Mouse (Mus musculus) thymus, adult 2 months (tissue): ENCODE data around the gene Irak4. TPM values are rescaled to one million over a fixed set of nuclear protein-coding genes. Genes with fewer than 3 reads are reported as not detected.

Experiments
- DNase-seq: peaks from one replicate; pipeline ENCODE4 v3.0.0; 2021
- H3K27ac ChIP-seq: fragments of 200-500 bp; 2 replicates; pipeline ENCODE4 v1.5.1; 2012; ENCODE audit warnings: low read length, control low read depth; ENCODE audit not compliant: control insufficient read depth, insufficient read depth
- H3K27me3 ChIP-seq: fragments of 200-500 bp; 2 replicates; pipeline ENCODE4 v1.6.1; 2012; ENCODE audit warnings: mild to moderate bottlenecking, low read length, moderate library complexity, mixed read lengths; ENCODE audit not compliant: control insufficient read depth, insufficient read depth
- H3K36me3 ChIP-seq: fragments of 200-500 bp; 2 replicates; pipeline ENCODE4 v1.6.1; 2012; ENCODE audit warnings: mild to moderate bottlenecking, low read length, moderate library complexity; ENCODE audit not compliant: control insufficient read depth, insufficient read depth
- H3K4me1 ChIP-seq: fragments of 200-500 bp; replicated peaks from 2 replicates; pipeline ENCODE4 v1.6.1; 2012; ENCODE audit warnings: low read length; ENCODE audit not compliant: control insufficient read depth, insufficient read depth
- H3K4me3 ChIP-seq: fragments of 200-500 bp; 2 replicates; pipeline ENCODE4 v1.5.1; 2012; ENCODE audit warnings: mild to moderate bottlenecking, low read length, control low read depth, moderate library complexity; ENCODE audit not compliant: control insufficient read depth, insufficient read depth
- CTCF ChIP-seq: fragments of 200-500 bp; IDR thresholded peaks from 2 replicates; pipeline ENCODE4 v1.5.1; 2012; ENCODE audit warnings: mild to moderate bottlenecking, control low read depth, low read length, moderate library complexity, borderline replicate concordance; ENCODE audit not compliant: control insufficient read depth, poor library complexity, insufficient read depth; ENCODE audit errors: extremely low read depth
- POLR2A ChIP-seq: fragments of 200-500 bp; IDR thresholded peaks from 2 replicates; pipeline ENCODE4 v1.6.1; 2012; ENCODE audit warnings: mild to moderate bottlenecking, low read length, control low read depth, moderate library complexity; ENCODE audit not compliant: control insufficient read depth, poor library complexity, insufficient read depth; ENCODE audit errors: extremely low read depth
- WGBS: fragments of 180-500 bp; shearing (Covaris S2); methylation state at CpG from one replicate; pipeline ENCODE4 v1.1.7; 2018; 5-methylcytosine and 5-hydroxymethylcytosine counted together
- polyA plus RNA-seq: library from polyadenylated mRNA; depleted of rRNA; stranded (reverse); fragments of >200 nt; gene quantifications from 2 replicates; pipeline ENCODE4 v1.2.3, GENCODE M21; 2012; rRNA removed

The Irak4 gene
- 8.8 and 9.1 TPM in 2 replicates for polyA plus RNA-seq

DNA sequence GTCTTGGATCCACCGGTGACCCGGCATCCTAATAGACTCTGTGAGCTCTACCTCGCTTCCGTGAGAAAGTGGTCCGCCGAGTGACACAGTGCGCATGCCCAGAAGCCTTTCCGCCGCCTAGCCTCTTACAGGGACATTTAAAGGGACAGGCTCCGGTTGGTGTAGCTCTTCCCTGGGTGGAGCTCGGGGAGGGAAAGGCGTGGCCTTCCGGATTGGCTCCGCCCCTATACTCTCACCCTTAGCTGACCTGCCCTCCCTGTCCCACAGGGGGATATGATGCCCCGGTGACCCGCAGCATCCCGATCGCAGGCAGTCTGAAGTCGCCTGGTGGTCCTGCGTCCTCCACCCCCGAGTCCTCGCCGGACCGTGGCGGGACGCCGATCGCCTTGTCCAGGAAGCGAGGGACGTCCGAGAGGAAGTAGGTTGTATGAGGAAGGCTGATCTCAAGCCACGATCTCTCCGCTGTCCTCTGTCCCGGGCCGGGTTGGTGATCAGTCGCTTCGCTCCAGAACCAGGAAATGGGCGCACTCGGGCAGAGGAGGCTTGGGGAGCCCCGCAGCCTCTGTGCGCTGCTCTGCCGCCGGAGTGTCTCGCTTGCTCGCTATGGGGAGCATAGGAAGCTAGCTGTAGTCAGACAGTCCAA, at the start of gene Irak4, which contains the start of gene Pus7l:
Irak4 (plus strand) TSS at position 235 of the 643 bp plus-strand sequence.
Pus7l (minus strand) TSS at position 139 of the 643 bp plus-strand sequence.
- DNase-seq, result peak; percentile 93
- WGBS, result under 1% methylated on average over 45 of the region's 45 CpGs
- no peaks in the 10 kb centered on the region for H3K27me3 ChIP-seq
- H3K4me1 ChIP-seq, result peaks cover 6% of the 10 kb centered on the region
- H3K4me3 ChIP-seq, result peak within 1 kb of the TSS; percentile 92
- H3K36me3 ChIP-seq, result no peaks in the 10 kb centered on the region
- H3K27ac ChIP-seq, result peak within 1 kb of the TSS; percentile 10
- peak; percentile 59; the same call in 1 of the 2 replicates for TF ChIP-seq CTCF
- no peak for TF ChIP-seq POLR2A

DNA sequence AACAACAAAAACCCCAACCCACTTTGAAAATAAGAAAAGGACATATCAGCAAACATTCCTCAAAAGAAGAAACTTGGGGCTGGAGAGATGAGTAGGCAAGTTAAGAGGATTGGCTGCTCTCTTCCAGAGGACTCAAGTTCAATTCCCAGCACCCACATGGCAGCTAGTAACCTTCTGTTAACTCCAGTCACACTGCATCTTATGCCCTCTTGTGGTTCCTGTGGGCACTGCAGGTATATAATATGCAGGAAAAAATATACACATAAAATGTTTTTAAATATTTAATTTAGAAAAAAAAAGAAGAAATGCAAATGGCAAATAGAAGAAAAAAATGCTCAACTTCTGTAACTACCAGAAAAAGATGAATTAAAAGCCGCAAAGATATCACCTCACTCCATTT, 49.0 kb upstream of the Irak4 start:
- no peak overlapping the region for H3K27ac ChIP-seq
- 100% methylated on average over 1 of the region's 1 CpGs for WGBS
- no peaks in the 10 kb centered on the region for H3K36me3 ChIP-seq
- TF ChIP-seq POLR2A (no peak), CTCF (no peak)
- H3K27me3 ChIP-seq, result no peaks in the 10 kb centered on the region
- DNase-seq, result no peak
- H3K4me1 ChIP-seq, result no peaks in the 10 kb centered on the region
- H3K4me3 ChIP-seq, result no peak overlapping the region

DNA sequence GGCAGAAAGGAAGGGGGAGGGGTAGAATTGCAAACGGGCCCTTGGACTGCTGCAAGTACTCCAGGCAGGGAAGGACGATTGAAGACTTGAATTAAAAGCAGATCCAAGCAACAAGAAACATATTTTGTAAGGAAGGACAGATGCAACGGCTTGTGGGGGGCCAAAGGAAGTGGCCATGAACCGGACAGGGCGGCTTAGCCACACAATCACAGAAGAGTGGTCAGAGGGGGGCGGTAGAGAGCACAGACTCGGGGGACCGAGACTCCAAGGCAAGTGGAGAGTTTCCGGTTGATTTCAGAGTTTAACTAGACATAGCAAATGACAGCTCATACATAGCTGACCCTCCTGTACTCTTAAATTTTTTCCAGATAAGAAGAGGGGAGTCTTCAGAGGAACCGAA, 47.5 kb upstream of the Irak4 start:
- no peaks in the 10 kb centered on the region for H3K27me3 ChIP-seq
- no peak for TF ChIP-seq POLR2A
- TF ChIP-seq CTCF, result no peak
- no peaks in the 10 kb centered on the region for H3K4me1 ChIP-seq
- H3K4me3 ChIP-seq, result no peak overlapping the region
- H3K36me3 ChIP-seq, result no peaks in the 10 kb centered on the region
- WGBS, result 82% methylated on average over 10 of the region's 10 CpGs
- H3K27ac ChIP-seq, result no peak overlapping the region
- DNase-seq, result no peak

DNA sequence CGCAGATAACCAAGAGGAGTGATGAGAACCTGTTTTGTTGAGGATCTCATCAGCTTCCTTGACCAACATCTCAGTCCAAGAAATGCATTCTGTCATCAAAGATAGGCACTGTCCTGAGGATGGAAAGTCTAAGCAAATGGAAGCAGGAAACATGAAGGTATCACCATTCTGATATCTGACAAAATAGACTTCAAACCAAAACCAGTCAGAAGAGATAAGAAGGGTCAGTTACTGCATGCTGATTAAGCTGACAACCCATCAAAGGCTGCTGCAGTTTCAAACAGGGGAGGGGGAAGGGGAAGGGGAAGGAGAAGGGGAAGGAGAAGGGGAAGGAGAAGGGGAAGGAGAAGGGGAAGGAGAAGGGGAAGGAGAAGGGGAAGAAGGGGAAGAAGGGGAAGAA, 44.2 kb upstream of the Irak4 start:
- Histone ChIP-seq H3K27ac (no peak overlapping the region), H3K27me3 (no peaks in the 10 kb centered on the region), H3K4me3 (no peak overlapping the region), H3K36me3 (no peaks in the 10 kb centered on the region), H3K4me1 (no peaks in the 10 kb centered on the region)
- WGBS, result 95% methylated on average over 1 of the region's 1 CpGs
- TF ChIP-seq CTCF (no peak), POLR2A (no peak)
- DNase-seq, result no peak

DNA sequence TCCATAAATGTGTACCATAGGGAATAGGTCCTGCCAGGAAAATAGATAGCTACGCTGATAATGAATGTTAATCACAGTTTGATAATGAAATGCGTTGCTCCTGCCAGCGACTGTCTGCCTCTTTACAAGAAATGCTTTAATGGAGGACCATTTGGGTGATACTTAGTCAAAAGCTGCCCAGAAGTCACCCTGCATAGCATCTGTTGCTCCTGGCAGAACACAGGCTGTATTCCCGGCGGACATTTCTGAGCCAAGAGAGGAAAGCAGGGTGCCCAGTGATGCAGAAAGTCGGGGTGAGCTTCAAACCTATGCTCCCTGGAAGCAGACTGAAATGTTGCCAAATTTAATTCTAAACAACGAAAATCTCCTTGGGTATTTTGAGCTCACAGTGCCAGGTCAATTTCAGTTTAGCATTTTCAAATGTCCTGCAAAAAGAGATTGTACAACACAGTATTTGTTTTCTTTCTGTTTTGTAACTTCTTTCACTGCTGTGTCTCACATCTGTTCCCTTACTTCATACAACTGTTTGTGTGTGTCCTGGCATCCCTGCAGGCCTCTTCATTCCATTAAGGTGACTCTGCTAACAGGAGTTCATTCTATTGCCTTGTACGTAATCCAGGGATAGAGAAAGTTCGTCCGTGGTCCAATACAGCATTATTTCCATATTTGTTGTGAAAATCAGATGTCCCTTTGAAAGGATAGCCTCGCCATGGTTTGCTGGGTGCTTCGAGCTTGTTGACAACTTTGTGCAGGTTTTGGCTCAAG, 39.8 kb upstream of the Irak4 start:
- TF ChIP-seq POLR2A (no peak), CTCF (no peak)
- Histone ChIP-seq H3K27ac (no peak overlapping the region), H3K4me3 (no peak overlapping the region), H3K36me3 (no peaks in the 10 kb centered on the region), H3K4me1 (no peaks in the 10 kb centered on the region), H3K27me3 (no peaks in the 10 kb centered on the region)
- WGBS, result 93% methylated on average over 12 of the region's 12 CpGs
- no peak for DNase-seq

DNA sequence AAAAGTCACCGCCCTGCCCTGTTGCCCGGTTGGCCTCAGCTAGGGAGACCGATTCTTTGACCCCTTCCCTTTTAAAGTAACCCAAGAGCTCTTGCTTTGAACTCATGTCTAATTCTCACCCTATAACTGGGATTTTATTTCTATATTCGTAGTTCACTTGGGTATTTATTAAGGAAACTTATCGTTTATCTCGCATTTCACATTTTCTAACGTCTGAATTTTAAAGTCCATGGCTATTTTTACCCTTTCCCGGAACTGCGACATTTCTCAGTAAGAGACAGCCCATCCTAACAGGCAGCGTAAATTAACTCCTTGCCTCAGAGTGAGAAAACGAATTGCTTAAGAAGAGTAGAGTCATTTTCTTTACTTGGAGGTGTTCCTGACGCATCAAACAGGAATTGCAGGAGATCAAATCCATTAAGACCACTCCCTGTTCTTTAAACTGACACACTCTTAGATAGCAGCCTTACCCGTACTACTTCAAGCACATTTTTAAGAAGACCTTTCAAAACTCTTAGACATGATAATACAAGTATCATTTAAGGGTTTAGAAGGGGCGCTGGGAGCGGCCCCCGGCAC, 25.4 kb upstream of the Irak4 start:
- H3K27ac ChIP-seq, result no peak overlapping the region
- no peaks in the 10 kb centered on the region for H3K27me3 ChIP-seq
- no peaks in the 10 kb centered on the region for H3K36me3 ChIP-seq
- H3K4me3 ChIP-seq, result no peak overlapping the region
- WGBS, result 77% methylated on average over 16 of the region's 16 CpGs
- no peaks in the 10 kb centered on the region for H3K4me1 ChIP-seq
- TF ChIP-seq POLR2A, result no peak
- TF ChIP-seq CTCF, result no peak
- no peak for DNase-seq
